Mouse (Mus musculus): ENCODE measurements around the gene Gm3460. TPM values are rescaled to one million over a fixed set of nuclear protein-coding genes. Genes with fewer than 3 reads are reported as not detected.
A peak's percentile ranks its signal among the peaks of the same experiment; 100 is the strongest.
"Not testable (repeated sequence)": the region's sequence is repeated elsewhere in the genome, so short reads cannot be mapped to it uniquely, and the experiment has no call there.

The Gm3460 gene
- not detected in 2 replicates for polyA plus RNA-seq (2016; fragmentation: Nextera tagmentation; extraction: Ambion mirVana)

GRCm38 (mm10) chr14:6622318-6622717, at the start of gene Gm3460:
Gm3460 (minus strand) TSS chr14:6622418.
- not testable (repeated sequence) for H3K27ac ChIP-seq; H3K4me3 ChIP-seq; H3K36me3 ChIP-seq; H3K27me3 ChIP-seq (ENCODE audit: insufficient read depth, poor library complexity, severe bottlenecking); DNase-seq (ENCODE audit: low spot score); H3K4me1 ChIP-seq (replicated peaks); H3K9me3 ChIP-seq
- WGBS = 87% methylated on average over 2 of the region's 2 CpGs

DNA sequence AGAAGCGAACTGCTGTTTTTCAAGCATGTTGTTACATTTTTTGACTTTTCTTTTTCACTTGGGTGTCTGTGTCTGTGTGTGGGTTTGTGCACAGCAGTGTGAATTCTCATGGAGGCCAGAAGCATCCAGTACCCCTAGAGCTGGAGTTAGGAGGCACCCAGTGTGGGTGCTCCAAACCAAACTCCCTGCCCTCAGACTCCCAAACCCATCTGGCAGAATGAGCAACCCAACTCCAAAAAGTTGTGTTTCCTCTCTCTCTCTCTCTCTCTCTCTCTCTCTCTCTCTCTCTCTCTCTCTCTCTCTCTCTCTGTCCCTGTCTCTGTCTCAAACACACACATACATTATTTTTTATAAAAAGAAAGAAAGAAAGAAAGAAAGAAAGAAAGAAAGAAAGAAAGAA, 15.8 kb downstream of the Gm3460 start:
- not testable (repeated sequence) for H3K36me3 ChIP-seq; H3K4me3 ChIP-seq; DNase-seq (ENCODE audit: low spot score); H3K27ac ChIP-seq; H3K9me3 ChIP-seq; H3K4me1 ChIP-seq (replicated peaks); H3K27me3 ChIP-seq (ENCODE audit: insufficient read depth, poor library complexity, severe bottlenecking)
- WGBS = no CpG with 5 or more reads among the region's 1 CpGs

DNA sequence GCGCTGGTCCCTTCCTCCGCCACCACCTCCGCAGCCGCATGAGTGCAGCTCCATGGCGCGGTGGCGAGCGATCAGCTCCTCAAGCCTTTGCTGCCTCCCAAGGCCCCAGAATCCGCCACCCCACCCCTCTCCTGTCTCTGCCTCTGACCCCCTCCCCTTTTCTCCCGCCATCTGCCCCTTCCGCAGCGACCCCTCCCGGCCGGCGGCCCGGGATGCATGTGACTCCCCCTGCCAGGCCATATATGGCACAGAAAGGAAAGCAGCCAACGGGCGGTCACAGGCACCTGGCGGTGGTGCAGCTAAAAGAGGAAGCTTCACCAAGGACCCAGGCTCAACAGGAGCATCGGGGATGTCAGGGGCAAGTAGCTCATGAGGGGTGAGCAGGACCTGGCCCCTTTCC, 17.2 kb downstream of the Gm3460 start:
- not testable (repeated sequence) for H3K36me3 ChIP-seq; H3K27me3 ChIP-seq (ENCODE audit: insufficient read depth, poor library complexity, severe bottlenecking); H3K4me1 ChIP-seq (replicated peaks); H3K9me3 ChIP-seq
- H3K4me3 ChIP-seq = peak overlapping the region; percentile 50
- DNase-seq (ENCODE audit: low spot score) = peak; percentile 58
- H3K27ac ChIP-seq = peak overlapping the region; percentile 40; the same call in 1 of the 2 replicates
- 3% methylated on average over 19 of the region's 20 CpGs for WGBS

- H3K4me3 ChIP-seq = peak overlapping the region; percentile 50
- peak; percentile 13 for DNase-seq (ENCODE audit: low spot score)
- not testable (repeated sequence) for H3K4me1 ChIP-seq (replicated peaks); H3K36me3 ChIP-seq; H3K9me3 ChIP-seq; H3K27ac ChIP-seq; H3K27me3 ChIP-seq (ENCODE audit: insufficient read depth, poor library complexity, severe bottlenecking)
- WGBS = 6% methylated on average over 17 of the region's 20 CpGs
Observed at GRCm38 (mm10) chr14:6604551-6604950, 17.7 kb downstream of the Gm3460 start.

- DNase-seq (ENCODE audit: low spot score); H3K4me3 ChIP-seq; H3K36me3 ChIP-seq; H3K9me3 ChIP-seq; H3K27me3 ChIP-seq (ENCODE audit: insufficient read depth, poor library complexity, severe bottlenecking); H3K4me1 ChIP-seq (replicated peaks); H3K27ac ChIP-seq: not testable (repeated sequence)
- WGBS = 27% methylated on average over 1 of the region's 2 CpGs
Observed at GRCm38 (mm10) chr14:6590513-6590912, 31.7 kb downstream of the Gm3460 start, which contains the start of gene Gm3629. Gm3629 (minus strand) TSS chr14:6590613.

Other genes starting within 250 kb of the Gm3460 start
- not detected in 2 replicates for gene Gm16440, start 232.1 kb downstream of the Gm3460 start, polyA plus RNA-seq (2016; fragmentation: Nextera tagmentation; extraction: Ambion mirVana)
- 0.68 and 0.83 TPM in 2 replicates for gene Gm3591, start 209.9 kb downstream of the Gm3460 start, polyA plus RNA-seq (2016; fragmentation: Nextera tagmentation; extraction: Ambion mirVana)
- gene Gm3594, start 177.8 kb downstream of the Gm3460 start, polyA plus RNA-seq (2016; fragmentation: Nextera tagmentation; extraction: Ambion mirVana) = not detected in 2 replicates
- gene Gm8356, start 85.1 kb downstream of the Gm3460 start, polyA plus RNA-seq (2016; fragmentation: Nextera tagmentation; extraction: Ambion mirVana) = not detected in 2 replicates
- gene Gm3629, start 31.8 kb downstream of the Gm3460 start, polyA plus RNA-seq (2016; fragmentation: Nextera tagmentation; extraction: Ambion mirVana) = 0.34 TPM in 1 of 2 replicates, not detected in the other
- gene Gm10251, start 61.8 kb upstream of the Gm3460 start, polyA plus RNA-seq (2016; fragmentation: Nextera tagmentation; extraction: Ambion mirVana) = not detected in 2 replicates
- not detected in 2 replicates for gene Gm8050, start 97.8 kb upstream of the Gm3460 start, polyA plus RNA-seq (2016; fragmentation: Nextera tagmentation; extraction: Ambion mirVana)
- 5.5 and 6.1 TPM in 2 replicates for gene Gm3636, start 119.9 kb upstream of the Gm3460 start, polyA plus RNA-seq (2016; fragmentation: Nextera tagmentation; extraction: Ambion mirVana)
- not detected in 2 replicates for gene Gm8362, start 152.0 kb upstream of the Gm3460 start, polyA plus RNA-seq (2016; fragmentation: Nextera tagmentation; extraction: Ambion mirVana)
- gene Gm3642, start 217.9 kb upstream of the Gm3460 start, polyA plus RNA-seq (2016; fragmentation: Nextera tagmentation; extraction: Ambion mirVana) = not detected in 2 replicates